Mouse (Mus musculus): ENCODE data around the gene Dctd. TPM values are rescaled to one million over a fixed set of nuclear protein-coding genes. Genes with fewer than 3 reads are reported as not detected.
A peak's percentile ranks its signal among the peaks of the same experiment; 100 is the strongest.

The Dctd gene
- polyA plus RNA-seq (2012; rRNA removed) = 67.7 and 70.5 TPM in 2 replicates
- polyA plus RNA-seq (2014; fragmentation: Nextera tagmentation; extraction: Ambion mirVana) = 34.5 and 36.0 TPM in 2 replicates

DNA sequence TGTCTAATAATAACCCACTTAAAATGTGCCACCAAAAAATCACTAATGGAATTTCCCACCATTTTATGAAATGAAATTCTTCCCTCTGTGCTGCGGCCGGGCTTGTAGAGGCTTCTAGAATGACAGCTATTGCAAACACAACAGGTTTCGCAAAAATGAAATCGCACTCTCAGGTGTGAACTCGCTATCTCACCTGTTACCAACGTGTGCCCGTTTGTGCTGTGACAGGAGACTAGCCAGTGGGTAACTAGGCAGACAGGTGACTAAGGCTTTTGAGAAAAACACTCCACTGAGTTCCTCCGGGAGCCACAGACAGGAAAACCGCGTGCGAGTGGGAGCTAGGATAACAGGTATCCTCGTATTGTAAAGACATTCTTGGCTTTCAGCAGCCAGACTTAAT is at the start of gene Dctd:
Gene Dctd, plus strand, starts transcription at position 301 of the 400 bp plus-strand sequence.
- ATAC-seq (ENCODE audit: low FRiP score, low read depth) = no peak
- Histone ChIP-seq H3K4me1 (ENCODE audit: control insufficient read depth, insufficient read depth, low read length) (peaks cover 9% of the 10 kb centered on the region), H3K27me3 (ENCODE audit: control insufficient read depth, insufficient read depth, low read length) (no peaks in the 10 kb centered on the region), H3K4me2 (replicated peaks; ENCODE audit: low read depth, low read length, severe bottlenecking) (peak within 1 kb of the TSS; percentile 56), H3K9ac (ENCODE audit: low read depth, low read length, severe bottlenecking) (no peak within 1 kb of the TSS; the same call in 1 of the 2 replicates), H3K9me3 (ENCODE audit: control insufficient read depth, low read length) (no peaks in the 10 kb centered on the region), H3K36me3 (ENCODE audit: control insufficient read depth, insufficient read depth, low read length) (no peaks in the 10 kb centered on the region), H3K27ac (replicated peaks; ENCODE audit: low read depth, low read length) (no peak within 1 kb of the TSS), H3K4me3 (replicated peaks; ENCODE audit: low read length) (no peak within 1 kb of the TSS)
- WGBS = 86% methylated on average over 12 of the region's 12 CpGs
- no peak for TF ChIP-seq POLR2A (IDR thresholded peaks at IDR 0.05; ENCODE audit: borderline replicate concordance, extremely low read depth, insufficient read depth, insufficient read length)
- DNase-seq (ENCODE audit: low spot score) = no peak

GRCm38 (mm10) chr8:48053611-48054010 is 45.3 kb upstream of the Dctd start:
- DNase-seq (ENCODE audit: low spot score) (no peak), ATAC-seq (ENCODE audit: low FRiP score, low read depth) (no peak)
- no peaks in the 10 kb centered on the region for H3K4me1 ChIP-seq (ENCODE audit: control insufficient read depth, insufficient read depth, low read length)
- no peaks in the 10 kb centered on the region for H3K27me3 ChIP-seq (ENCODE audit: control insufficient read depth, insufficient read depth, low read length)
- H3K4me3 ChIP-seq (replicated peaks; ENCODE audit: low read length) = no peak overlapping the region
- H3K9me3 ChIP-seq (ENCODE audit: control insufficient read depth, low read length) = no peaks in the 10 kb centered on the region
- H3K36me3 ChIP-seq (ENCODE audit: control insufficient read depth, insufficient read depth, low read length) = no peaks in the 10 kb centered on the region
- no peak overlapping the region for H3K9ac ChIP-seq (ENCODE audit: low read depth, low read length, severe bottlenecking)
- H3K4me2 ChIP-seq (replicated peaks; ENCODE audit: low read depth, low read length, severe bottlenecking) = no peak overlapping the region
- WGBS = 76% methylated on average over 5 of the region's 5 CpGs
- no peak overlapping the region for H3K27ac ChIP-seq (replicated peaks; ENCODE audit: low read depth, low read length)
- no peak for TF ChIP-seq POLR2A (IDR thresholded peaks at IDR 0.05; ENCODE audit: borderline replicate concordance, extremely low read depth, insufficient read depth, insufficient read length)

GRCm38 (mm10) chr8:48063526-48064072 is 35.3 kb upstream of the Dctd start:
- Histone ChIP-seq H3K27ac (replicated peaks; ENCODE audit: low read depth, low read length) (no peak overlapping the region), H3K9me3 (ENCODE audit: control insufficient read depth, low read length) (no peaks in the 10 kb centered on the region), H3K9ac (ENCODE audit: low read depth, low read length, severe bottlenecking) (no peak overlapping the region), H3K36me3 (ENCODE audit: control insufficient read depth, insufficient read depth, low read length) (no peaks in the 10 kb centered on the region), H3K4me2 (replicated peaks; ENCODE audit: low read depth, low read length, severe bottlenecking) (no peak overlapping the region), H3K4me1 (ENCODE audit: control insufficient read depth, insufficient read depth, low read length) (no peaks in the 10 kb centered on the region), H3K27me3 (ENCODE audit: control insufficient read depth, insufficient read depth, low read length) (no peaks in the 10 kb centered on the region), H3K4me3 (replicated peaks; ENCODE audit: low read length) (no peak overlapping the region)
- ATAC-seq (ENCODE audit: low FRiP score, low read depth) (no peak), DNase-seq (ENCODE audit: low spot score) (no peak)
- TF ChIP-seq POLR2A (IDR thresholded peaks at IDR 0.05; ENCODE audit: borderline replicate concordance, extremely low read depth, insufficient read depth, insufficient read length) = no peak
- WGBS = 57% methylated on average over 5 of the region's 5 CpGs

GRCm38 (mm10) chr8:48074149-48074548 is 24.7 kb upstream of the Dctd start:
- H3K4me1 ChIP-seq (ENCODE audit: control insufficient read depth, insufficient read depth, low read length) = 0 out of 2 replicates have a peak, but pooled peaks cover 3% of the 10 kb centered on the region
- H3K9ac ChIP-seq (ENCODE audit: low read depth, low read length, severe bottlenecking) = no peak overlapping the region
- H3K27me3 ChIP-seq (ENCODE audit: control insufficient read depth, insufficient read depth, low read length) = no peaks in the 10 kb centered on the region
- peak; percentile 55 for DNase-seq (ENCODE audit: low spot score)
- TF ChIP-seq POLR2A (IDR thresholded peaks at IDR 0.05; ENCODE audit: borderline replicate concordance, extremely low read depth, insufficient read depth, insufficient read length) = no peak
- no peaks in the 10 kb centered on the region for H3K9me3 ChIP-seq (ENCODE audit: control insufficient read depth, low read length)
- H3K4me3 ChIP-seq (replicated peaks; ENCODE audit: low read length) = no peak overlapping the region
- 45% methylated on average over 2 of the region's 2 CpGs for WGBS
- H3K4me2 ChIP-seq (replicated peaks; ENCODE audit: low read depth, low read length, severe bottlenecking) = no peak overlapping the region
- no peaks in the 10 kb centered on the region for H3K36me3 ChIP-seq (ENCODE audit: control insufficient read depth, insufficient read depth, low read length)
- peak; percentile 62; the same call in 1 of the 2 replicates for ATAC-seq (ENCODE audit: low FRiP score, low read depth)
- H3K27ac ChIP-seq (replicated peaks; ENCODE audit: low read depth, low read length) = no peak overlapping the region

- Histone ChIP-seq H3K27me3 (ENCODE audit: control insufficient read depth, insufficient read depth, low read length) (no peaks in the 10 kb centered on the region), H3K36me3 (ENCODE audit: control insufficient read depth, insufficient read depth, low read length) (no peaks in the 10 kb centered on the region), H3K4me1 (ENCODE audit: control insufficient read depth, insufficient read depth, low read length) (no peaks in the 10 kb centered on the region), H3K9ac (ENCODE audit: low read depth, low read length, severe bottlenecking) (no peak overlapping the region), H3K9me3 (ENCODE audit: control insufficient read depth, low read length) (no peaks in the 10 kb centered on the region), H3K4me3 (replicated peaks; ENCODE audit: low read length) (no peak overlapping the region), H3K4me2 (replicated peaks; ENCODE audit: low read depth, low read length, severe bottlenecking) (no peak overlapping the region), H3K27ac (replicated peaks; ENCODE audit: low read depth, low read length) (no peak overlapping the region)
- DNase-seq (ENCODE audit: low spot score) = no peak
- WGBS = 74% methylated on average over 10 of the region's 10 CpGs
- no peak for ATAC-seq (ENCODE audit: low FRiP score, low read depth)
- no peak for TF ChIP-seq POLR2A (IDR thresholded peaks at IDR 0.05; ENCODE audit: borderline replicate concordance, extremely low read depth, insufficient read depth, insufficient read length)
Observed at GRCm38 (mm10) chr8:48082343-48082742, 16.5 kb upstream of the Dctd start.
